Mouse (Mus musculus): ENCODE measurements around the gene Nipal1. TPM values are rescaled to one million over a fixed set of nuclear protein-coding genes. Genes with fewer than 3 reads are reported as not detected.

Nipal1 gene
- total RNA-seq, 2 experiments from 2014 or later, result not detected

- DNase-seq (ENCODE audit: low spot score), result no peak
- intact Hi-C loops (cut with DNase I), result loop anchor here (2.0 kb wide), 1 partner anchor 47 kb away; no protein-coding TSS in a partner anchor
Observed at GRCm38 (mm10) chr5:72664126-72664525, 16.5 kb downstream of the Nipal1 start.

DNA sequence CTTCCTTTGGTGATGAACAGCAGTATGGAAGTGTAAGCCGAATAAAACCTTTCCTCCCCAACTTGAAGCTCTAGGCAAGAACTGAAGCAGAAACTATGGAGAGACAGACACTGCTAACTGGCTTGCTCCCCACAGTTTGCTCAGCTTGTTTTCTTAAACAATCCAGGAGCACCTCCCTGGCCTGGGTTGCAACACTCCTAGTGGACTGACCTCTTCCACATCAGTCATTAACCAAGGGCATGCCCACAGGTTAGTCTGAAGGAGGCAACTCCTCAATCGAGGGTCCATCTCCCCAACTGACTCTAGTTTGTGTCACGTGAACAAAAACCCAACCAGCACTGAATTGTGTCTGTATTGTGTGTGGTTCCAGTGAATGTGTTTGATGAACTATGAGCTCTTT lies 17.3 kb downstream of the Nipal1 start:
- intact Hi-C loops (cut with DNase I), result loop anchor here (2.0 to 5.0 kb wide), 2 partner anchors 46 to 92 kb away; no protein-coding TSS in a partner anchor
- DNase-seq (ENCODE audit: low spot score), result no peak

DNA sequence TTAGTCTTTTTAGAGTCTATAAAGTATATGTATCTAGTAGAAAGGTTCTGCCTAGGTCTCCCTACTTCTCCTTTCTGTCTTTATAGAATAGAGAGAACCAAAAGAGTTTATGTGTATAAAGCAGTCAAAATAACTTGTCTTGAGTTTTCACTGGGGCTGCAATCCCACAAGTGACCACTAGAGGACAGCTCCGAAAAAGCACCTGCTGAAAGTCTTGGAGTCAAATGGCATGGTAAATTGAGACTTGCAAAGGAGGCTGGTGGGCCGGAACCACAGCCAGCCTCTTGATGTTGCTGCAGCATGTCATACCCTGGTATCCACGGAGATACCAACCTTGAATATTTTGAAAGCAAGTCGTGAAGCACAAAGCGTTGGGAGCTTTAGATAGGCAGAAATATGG lies 17.7 kb downstream of the Nipal1 start:
- intact Hi-C loops (cut with DNase I), result loop anchor here (2.0 to 5.0 kb wide), 2 partner anchors 46 to 92 kb away; no protein-coding TSS in a partner anchor
- no peak for DNase-seq (ENCODE audit: low spot score)

DNA sequence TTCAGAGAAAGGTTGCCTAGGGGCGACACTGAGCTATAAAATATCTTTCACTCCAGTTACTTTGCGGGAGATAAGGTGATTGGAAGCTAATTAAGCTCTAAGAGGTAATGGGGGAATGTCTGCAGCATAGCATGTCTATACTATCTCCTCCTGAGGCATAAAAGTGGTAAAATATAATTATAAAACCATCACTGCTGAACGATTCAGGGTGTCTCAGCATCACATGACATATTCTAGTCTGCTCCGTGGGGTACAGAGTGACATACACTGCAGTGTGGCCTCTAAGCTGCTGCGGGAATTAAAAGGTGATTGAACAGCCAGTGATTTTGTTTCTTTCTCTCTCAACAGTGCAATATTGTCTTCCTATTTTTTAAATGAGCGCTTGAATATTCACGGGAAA lies 18.8 kb downstream of the Nipal1 start:
- intact Hi-C loops (cut with DNase I), result loop anchor here (5.0 kb wide), 1 partner anchor 91 kb away; no protein-coding TSS in a partner anchor

GRCm38 (mm10) chr5:72668351-72668750 lies 20.8 kb downstream of the Nipal1 start:
- intact Hi-C loops (cut with DNase I), result loop anchor here (5.0 kb wide), 1 partner anchor 89 kb away; no protein-coding TSS in a partner anchor

More for the DNA sequence above, 18.8 kb downstream of the Nipal1 start:
- no peak for DNase-seq (ENCODE audit: low spot score)

DNA sequence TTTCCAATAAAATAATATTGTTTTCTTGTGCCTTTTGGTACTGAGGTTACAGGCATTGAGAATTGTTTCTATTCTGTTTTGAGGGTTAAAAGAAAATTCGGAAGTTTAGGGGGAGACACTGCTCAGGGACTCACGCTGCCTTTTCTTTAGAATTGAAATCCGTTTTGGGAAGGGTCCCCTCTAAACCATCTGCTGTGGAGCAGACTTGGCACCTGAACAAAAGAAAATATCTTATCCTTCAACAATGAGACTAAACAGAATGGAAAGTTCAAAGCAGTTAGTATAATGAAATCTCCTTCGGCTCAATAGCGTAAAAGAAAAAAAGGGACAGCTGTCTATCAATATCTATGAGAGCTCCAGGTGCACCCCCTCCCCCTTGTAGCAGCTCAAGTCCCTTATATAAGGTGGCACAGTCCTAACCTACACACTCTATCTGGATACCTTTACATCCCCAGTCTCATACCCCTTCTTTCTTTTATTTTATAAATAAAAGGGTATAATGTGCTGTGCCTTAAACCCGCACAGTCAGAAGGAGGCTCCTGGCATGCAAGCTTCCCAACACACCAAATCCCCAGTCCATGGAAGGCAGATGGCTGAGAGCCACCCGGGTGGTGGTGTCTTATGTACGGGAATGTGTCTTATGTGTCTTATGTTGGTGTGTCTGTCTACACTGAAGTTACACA lies 23.6 kb downstream of the Nipal1 start:
- intact Hi-C loops (cut with DNase I), result no loop called here
- DNase-seq (ENCODE audit: low spot score), result no peak

More at GRCm38 (mm10) chr5:72668351-72668750, 20.8 kb downstream of the Nipal1 start:
- no peak for DNase-seq (ENCODE audit: low spot score)

- no peak for DNase-seq (ENCODE audit: low spot score)
- intact Hi-C loops (cut with DNase I), result no loop called here
Observed at GRCm38 (mm10) chr5:72674994-72675542, 27.5 kb downstream of the Nipal1 start.

GRCm38 (mm10) chr5:72681451-72681850 lies 33.9 kb downstream of the Nipal1 start:
- DNase-seq (ENCODE audit: low spot score), result no peak
- intact Hi-C loops (cut with DNase I), result no loop called here

DNA sequence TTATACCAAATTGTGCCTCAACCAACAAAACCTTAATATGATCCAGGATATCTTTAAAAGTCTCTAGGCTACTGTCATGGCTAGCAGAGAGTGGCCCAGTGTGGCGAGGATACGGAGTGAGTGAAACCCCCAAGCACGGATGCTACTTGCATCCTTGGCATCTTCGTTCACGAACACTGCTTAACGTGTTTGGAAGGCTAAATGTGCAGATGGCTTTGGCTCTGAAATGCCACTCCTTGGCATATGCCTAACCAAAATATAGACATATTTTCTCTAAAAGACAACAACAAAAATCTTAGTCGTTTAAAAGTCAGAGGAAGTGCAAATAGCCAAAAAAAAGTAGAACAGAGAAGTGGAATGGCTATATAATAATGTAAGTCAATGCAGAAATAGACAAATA lies 42.0 kb downstream of the Nipal1 start:
- intact Hi-C loops (cut with DNase I), result no loop called here
- DNase-seq (ENCODE audit: low spot score), result no peak

DNA sequence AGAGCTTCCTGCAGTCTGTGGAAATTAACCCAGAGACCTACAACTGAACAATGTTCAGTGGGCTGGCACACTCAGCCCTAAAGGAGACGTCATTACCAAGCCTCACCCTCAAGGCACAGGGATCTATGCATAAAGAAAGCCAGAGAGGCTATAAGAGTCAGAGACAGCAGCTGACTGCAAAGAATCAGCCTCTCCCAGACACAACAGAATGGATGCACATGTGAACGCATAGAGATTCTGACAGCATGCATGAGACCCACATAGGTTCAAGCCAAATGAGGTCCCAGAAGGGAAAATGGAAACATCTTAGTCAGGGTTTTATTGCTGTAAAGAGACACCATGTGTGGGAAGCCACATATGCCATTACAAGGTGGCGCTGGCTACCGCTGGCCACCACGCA lies 42.9 kb downstream of the Nipal1 start:
- intact Hi-C loops (cut with DNase I), result no loop called here
- no peak for DNase-seq (ENCODE audit: low spot score)

DNA sequence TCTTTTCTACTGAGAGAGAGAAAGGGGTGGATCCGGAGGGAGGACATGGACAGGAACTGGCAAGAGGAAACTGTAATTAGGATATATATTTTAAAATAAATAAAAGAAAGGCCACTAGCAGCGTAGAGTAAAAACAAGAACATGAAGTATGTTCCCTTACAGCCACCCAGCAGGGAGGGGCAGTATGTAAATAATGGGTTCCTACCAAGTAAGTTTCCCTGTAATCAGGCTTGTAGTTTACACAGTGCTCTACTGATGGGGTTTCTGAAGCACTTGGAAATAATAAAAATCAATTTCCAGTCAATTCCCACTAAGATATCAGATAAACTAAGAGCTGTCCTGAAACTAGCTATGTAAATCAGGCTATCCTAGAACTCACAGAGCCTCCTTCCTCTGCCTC lies 47.1 kb downstream of the Nipal1 start:
- intact Hi-C loops (cut with DNase I), result no loop called here

DNA sequence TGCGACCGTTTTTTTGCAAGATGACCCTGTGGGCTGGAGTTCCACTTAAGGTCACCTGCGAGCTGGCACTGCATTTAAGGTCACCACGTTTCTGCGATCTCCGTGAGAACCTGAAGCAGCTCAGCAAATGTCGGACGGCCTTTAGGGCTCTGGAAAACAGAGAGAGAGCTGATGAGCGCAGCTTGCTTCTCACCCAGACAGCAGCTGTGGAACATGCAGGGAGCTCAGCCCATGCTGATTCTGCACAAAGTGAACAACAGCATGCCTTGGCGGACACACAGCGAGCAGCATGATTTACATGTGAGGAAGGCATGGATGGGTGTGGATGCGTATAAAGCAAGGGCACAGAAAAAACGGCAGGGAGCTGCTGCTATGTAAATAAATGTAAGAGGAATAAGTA lies 48.9 kb downstream of the Nipal1 start:
- intact Hi-C loops (cut with DNase I), result no loop called here
- no peak for DNase-seq (ENCODE audit: low spot score)

More for the DNA sequence above, 47.1 kb downstream of the Nipal1 start:
- no peak for DNase-seq (ENCODE audit: low spot score)

GRCm38 (mm10) chr5:72698343-72698742 lies 50.7 kb downstream of the Nipal1 start:
- no peak for DNase-seq (ENCODE audit: low spot score)
- intact Hi-C loops (cut with DNase I), result no loop called here

DNA sequence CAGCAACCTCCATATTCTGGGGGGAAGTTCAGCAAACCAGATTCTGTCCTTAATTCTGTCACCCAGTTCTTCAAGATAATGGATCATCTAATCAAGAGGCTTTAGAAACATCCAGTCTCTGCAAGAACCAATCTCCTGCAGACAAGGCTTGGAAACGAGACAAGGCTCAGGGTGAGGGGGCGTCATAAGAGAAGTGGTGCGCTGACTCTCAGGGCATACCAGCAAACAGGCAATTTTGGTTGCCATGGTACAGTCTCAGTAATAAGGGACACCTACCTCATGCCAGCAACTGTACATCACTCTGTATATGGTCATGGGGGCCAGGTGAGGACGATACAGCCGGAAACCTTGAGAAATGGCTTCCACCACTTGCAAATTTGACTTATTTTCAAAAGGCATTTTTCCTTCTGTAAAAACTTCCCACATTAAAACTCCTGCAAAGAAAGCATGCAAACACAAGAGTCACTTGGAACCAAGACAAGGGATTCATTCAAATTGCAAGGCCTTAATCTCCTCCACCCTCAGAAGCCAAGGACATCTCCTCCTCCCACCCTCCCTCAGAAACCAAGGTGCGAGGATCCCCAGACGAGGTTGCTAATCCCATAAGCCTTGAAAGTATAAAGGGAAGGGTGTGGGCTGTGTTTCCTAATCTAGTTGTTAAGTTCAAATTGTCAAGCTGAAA lies 51.4 kb downstream of the Nipal1 start:
- DNase-seq (ENCODE audit: low spot score), result no peak
- intact Hi-C loops (cut with DNase I), result no loop called here

GRCm38 (mm10) chr5:72699500-72699818 lies 51.9 kb downstream of the Nipal1 start:
- DNase-seq (ENCODE audit: low spot score), result no peak

GRCm38 (mm10) chr5:72702202-72702601 lies 54.6 kb downstream of the Nipal1 start:
- no peak for DNase-seq (ENCODE audit: low spot score)
- intact Hi-C loops (cut with DNase I), result no loop called here

More at GRCm38 (mm10) chr5:72699500-72699818, 51.9 kb downstream of the Nipal1 start:
- intact Hi-C loops (cut with DNase I), result no loop called here

- intact Hi-C loops (cut with DNase I), result no loop called here
- no peak for DNase-seq (ENCODE audit: low spot score)
Observed at GRCm38 (mm10) chr5:72706095-72706494, 58.5 kb downstream of the Nipal1 start.

- no peak for DNase-seq (ENCODE audit: low spot score)
- intact Hi-C loops (cut with DNase I), result no loop called here
Observed at GRCm38 (mm10) chr5:72706722-72707121, 59.1 kb downstream of the Nipal1 start.

GRCm38 (mm10) chr5:72709451-72709850 lies 61.9 kb downstream of the Nipal1 start:
- intact Hi-C loops (cut with DNase I), result no loop called here
- no peak for DNase-seq (ENCODE audit: low spot score)

GRCm38 (mm10) chr5:72709976-72710375 lies 62.4 kb downstream of the Nipal1 start:
- DNase-seq (ENCODE audit: low spot score), result no peak

More at GRCm38 (mm10) chr5:72709976-72710375, 62.4 kb downstream of the Nipal1 start:
- intact Hi-C loops (cut with DNase I), result loop anchor here (2.0 kb wide), 2 partner anchors 45 to 359 kb away; no protein-coding TSS in a partner anchor

Data from heart, postnatal 25 days (tissue).